Mouse (Mus musculus) bone marrow, adult 2 months (tissue): ENCODE measurements around the gene Eif5a2.

ENCODE experiments used
- CTCF ChIP-seq: fragments of 200-500 bp; IDR thresholded peaks from 2 replicates; pipeline ENCODE4 v1.5.1; 2011; ENCODE audit warnings: low read length, control low read depth; ENCODE audit not compliant: control insufficient read depth, insufficient read depth
- POLR2A ChIP-seq: fragments of 200-500 bp; IDR thresholded peaks from 2 replicates; pipeline ENCODE4 v1.6.1; 2011; ENCODE audit warnings: low read depth, mild to moderate bottlenecking, control low read depth, low read length, borderline replicate concordance; ENCODE audit not compliant: control insufficient read depth

DNA sequence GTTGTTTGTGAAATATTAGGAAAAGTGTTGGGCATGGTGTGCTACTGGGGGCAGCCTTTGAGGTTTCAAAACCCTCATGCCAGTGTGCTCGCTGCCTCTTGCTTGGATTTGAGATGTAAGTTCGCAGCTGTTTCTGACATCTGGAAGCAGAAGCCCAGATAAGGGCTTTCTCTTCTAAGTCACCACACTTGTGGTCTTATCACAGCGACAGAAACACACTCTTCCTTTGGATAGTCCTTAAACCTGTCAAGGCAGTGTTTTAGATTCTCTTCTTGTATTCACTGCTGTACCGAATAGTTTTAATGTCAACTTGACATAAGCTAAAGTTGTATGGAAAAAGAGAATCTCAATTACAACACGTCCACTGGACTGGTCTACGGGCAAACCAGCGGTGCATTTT lies 5.7 kb upstream of the Eif5a2 start:
- TF ChIP-seq CTCF = no peak
- TF ChIP-seq POLR2A = no peak
